Mouse (Mus musculus): Measurements from ENCODE around the gene Ttc39d. TPM values are rescaled to one million over a fixed set of nuclear protein-coding genes. Genes with fewer than 3 reads are reported as not detected.

Ttc39d gene
- total RNA-seq, 2 experiments from 2014 or later, result 0.43 TPM; not detected in 1

- intact Hi-C loops (cut with DNase I), result no loop called here
- DNase-seq (ENCODE audit: low spot score in 2 of 2), result no peak
Observed at GRCm38 (mm10) chr17:80241594-80241993, 34.3 kb downstream of the Ttc39d start.

GRCm38 (mm10) chr17:80243116-80243515 is 35.9 kb downstream of the Ttc39d start:
- intact Hi-C loops (cut with DNase I), result no loop called here
- no peak for DNase-seq (ENCODE audit: low spot score in 2 of 2)

GRCm38 (mm10) chr17:80252757-80253525 is 45.7 kb downstream of the Ttc39d start:
- intact Hi-C loops (cut with DNase I), result no loop called here
- no peak for DNase-seq (ENCODE audit: low spot score in 2 of 2)

- DNase-seq (ENCODE audit: low spot score in 2 of 2), result no peak
- intact Hi-C loops (cut with DNase I), result no loop called here
Observed at GRCm38 (mm10) chr17:80254421-80254820, 47.2 kb downstream of the Ttc39d start.

- intact Hi-C loops (cut with DNase I), result no loop called here
- DNase-seq (ENCODE audit: low spot score in 2 of 2), result no peak
Observed at GRCm38 (mm10) chr17:80255208-80255607, 47.9 kb downstream of the Ttc39d start.

- intact Hi-C loops (cut with DNase I), result no loop called here
- DNase-seq (ENCODE audit: low spot score in 2 of 2), result no peak
Observed at GRCm38 (mm10) chr17:80267065-80267464, 59.8 kb downstream of the Ttc39d start.

Other genes with a start within 250 kb of the Ttc39d start
- 10 to 100 TPM; 51.4 to 58.4 TPM for gene Hnrnpll, start 145.1 kb upstream of the Ttc39d start, total RNA-seq (2021)
- gene Galm, start 80.0 kb upstream of the Ttc39d start, total RNA-seq (2021), result 1 to 10 TPM; 2.6 to 2.7 TPM
- 100 to 1,000 TPM in 1 of 2 experiments, 10 to 100 TPM in 1; 86.3 to 112 TPM for gene Srsf7, start 153 bp upstream of the Ttc39d start, total RNA-seq (2021)
- 1 to 10 TPM; 6.2 to 6.6 TPM for gene Gemin6, start 17.0 kb downstream of the Ttc39d start, total RNA-seq (2021)
- gene Morn2, start 82.7 kb downstream of the Ttc39d start, total RNA-seq (2021), result 10 to 100 TPM; 16.5 to 18.3 TPM
- 10 to 100 TPM; 35.8 to 46.1 TPM for gene Dhx57, start 83.0 kb downstream of the Ttc39d start, total RNA-seq (2021)
- 1 to 10 TPM; 2.4 to 3.4 TPM for gene Arhgef33, start 99.9 kb downstream of the Ttc39d start, total RNA-seq (2021)
- 1 to 10 TPM; 1.3 to 2.2 TPM for gene Gm10190, start 166.1 kb downstream of the Ttc39d start, total RNA-seq (2021)